Mouse (Mus musculus): ENCODE measurements at regions not wholly inside any gene's neighbourhood (a gene's known extent, or its start where the extent isn't known, plus 50 kb on each side); places are given as distances from the start of the nearest gene placed in this dataset.

DNA sequence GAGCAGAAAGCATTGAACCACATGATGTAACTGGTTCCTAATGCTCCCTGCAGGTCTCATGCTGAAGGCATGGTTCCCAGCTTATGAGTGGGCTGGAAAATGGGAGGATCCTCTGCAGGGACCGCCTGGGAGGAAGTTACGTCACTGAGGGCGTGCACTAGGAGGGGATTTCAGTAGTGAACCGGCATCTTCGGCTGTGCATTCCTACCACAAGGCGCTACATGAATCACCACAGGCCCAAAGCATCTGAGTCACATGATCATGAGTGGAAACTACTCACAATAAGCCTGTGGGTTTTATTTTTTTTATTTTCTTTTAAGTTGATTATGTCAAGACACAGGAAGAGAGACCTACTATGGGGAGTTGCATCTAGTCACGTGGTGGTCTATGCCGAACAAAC, 68.2 kb upstream of the Kcnj15 start:
- TF ChIP-seq USF1 (IDR thresholded peaks at IDR 0.05; ENCODE audit: low read depth, low read length) (peak; percentile 79), MAFK (IDR thresholded peaks at IDR 0.05; ENCODE audit: insufficient replicate concordance, low read length) (no peak), SMC3 (IDR thresholded peaks at IDR 0.05; ENCODE audit: low read depth, low read length) (no peak; the same call in 1 of the 2 replicates), EP300 (IDR thresholded peaks at IDR 0.05; ENCODE audit: low read length) (peak; percentile 26; the same call in 1 of the 2 replicates), MEF2A (IDR thresholded peaks at IDR 0.05; ENCODE audit: borderline replicate concordance, low read depth, low read length) (0 out of 2 replicates have a peak, but pooled peaks have one; percentile 26), RAD21 (IDR thresholded peaks at IDR 0.05; ENCODE audit: low read depth, low read length) (no peak), POLR2A (IDR thresholded peaks at IDR 0.05; ENCODE audit: low read depth, low read length) (peak; percentile 73), POLR2AphosphoS2 (IDR thresholded peaks at IDR 0.05; ENCODE audit: low read depth, low read length) (no peak), NELFE (IDR thresholded peaks at IDR 0.05; ENCODE audit: low read depth, low read length) (peak; percentile 36; the same call in 1 of the 2 replicates), ETS1 (conservative IDR thresholded peaks at IDR 0.05; ENCODE audit: low read depth, low read length) (no peak), USF2 (conservative IDR thresholded peaks at IDR 0.05; ENCODE audit: low read depth, low read length) (peak; percentile 81), UBTF (IDR thresholded peaks at IDR 0.05; ENCODE audit: low read depth, low read length) (no peak), TCF12 (IDR thresholded peaks at IDR 0.05; ENCODE audit: low read depth, low read length) (peak; percentile 59; the same call in 1 of the 2 replicates), MAX (IDR thresholded peaks at IDR 0.05; ENCODE audit: low read length) (peak; percentile 77), NRF1 (IDR thresholded peaks at IDR 0.05; ENCODE audit: low read depth, low read length) (no peak), BHLHE40 (IDR thresholded peaks at IDR 0.05; ENCODE audit: low read depth, low read length) (peak; percentile 84), PAX5 (IDR thresholded peaks at IDR 0.05; ENCODE audit: low read length) (no peak), IRF4 (IDR thresholded peaks at IDR 0.05; ENCODE audit: low read depth, low read length) (peak; percentile 50; the same call in 1 of the 2 replicates), ZKSCAN1 (IDR thresholded peaks at IDR 0.05; ENCODE audit: borderline replicate concordance, low read depth, low read length) (0 out of 2 replicates have a peak, but pooled peaks have one; percentile 6), HCFC1 (IDR thresholded peaks at IDR 0.05; ENCODE audit: low read depth, low read length) (0 out of 2 replicates have a peak, but pooled peaks have one; percentile 24), TBP (conservative IDR thresholded peaks at IDR 0.05; ENCODE audit: low read depth, low read length) (peak; percentile 79), KAT2A (IDR thresholded peaks at IDR 0.05; ENCODE audit: insufficient replicate concordance, low read length) (no peak), SIN3A (IDR thresholded peaks at IDR 0.05; ENCODE audit: low read length) (no peak; the same call in 1 of the 2 replicates), MAZ (IDR thresholded peaks at IDR 0.05; ENCODE audit: low read depth, low read length) (no peak), ZC3H11A (IDR thresholded peaks at IDR 0.05; ENCODE audit: low read depth, low read length) (no peak), JUN (IDR thresholded peaks at IDR 0.05; ENCODE audit: insufficient read depth, low read depth, low read length) (peak; percentile 57; the same call in 1 of the 2 replicates), CHD1 (IDR thresholded peaks at IDR 0.05; ENCODE audit: low read depth, low read length) (no peak), MYC (IDR thresholded peaks at IDR 0.05; ENCODE audit: low read depth, low read length) (peak; percentile 76; the same call in 1 of the 2 replicates), RCOR1 (conservative IDR thresholded peaks at IDR 0.05; ENCODE audit: low read depth, low read length) (0 out of 2 replicates have a peak, but pooled peaks have one; percentile 36), CHD2 (IDR thresholded peaks at IDR 0.05; ENCODE audit: low read length) (no peak), GABPA (IDR thresholded peaks at IDR 0.05; ENCODE audit: insufficient replicate concordance, low read depth, low read length) (no peak), CTCF (conservative IDR thresholded peaks at IDR 0.05 in 1 of 2, IDR thresholded peaks at IDR 0.05 in 1 of 2; ENCODE audit: low read depth in 2 of 2, low read length in 2 of 2) (no peak), E2F4 (IDR thresholded peaks at IDR 0.05; ENCODE audit: insufficient replicate concordance, low read depth, low read length) (no peak), ZNF384 (IDR thresholded peaks at IDR 0.05; ENCODE audit: low read depth, low read length) (0 out of 2 replicates have a peak, but pooled peaks have one; percentile 16), ZMIZ1 (IDR thresholded peaks at IDR 0.05; ENCODE audit: low read depth, low read length) (no peak), ELF1 (IDR thresholded peaks at IDR 0.05; ENCODE audit: low read depth, low read length) (no peak), MXI1 (IDR thresholded peaks at IDR 0.05; ENCODE audit: low read depth, low read length) (peak; percentile 45), JUND (conservative IDR thresholded peaks at IDR 0.05; ENCODE audit: low read depth, low read length) (peak; percentile 50)
- no peaks in the 10 kb centered on the region for H3K9me3 ChIP-seq (replicated peaks; ENCODE audit: low read length)
- peaks cover 11 to 15% of the 10 kb centered on the region in 2 experiments for H3K4me1 ChIP-seq (ENCODE audit: control insufficient read depth in 1 of 2, insufficient read depth in 2 of 2)
- in situ Hi-C loops (cut with MboI; ENCODE audit: low pct_ligation_motif_present, low pct_unique_long_range_greater_than_20kb, low sequenced_read_pairs) (loop anchor here (25.0 kb wide), 1 partner anchor 398 kb away; the partner anchor contains the start of gene Erg), dilution Hi-C loops (cut with MboI; ENCODE audit: extremely low pct_ligation_motif_present, extremely low pct_unique_long_range_greater_than_20kb, low sequenced_read_pairs) (no loop called here)
- no peaks in the 10 kb centered on the region for H3K36me3 ChIP-seq (replicated peaks in 1 of 2; ENCODE audit: control insufficient read depth in 1 of 2, insufficient read depth in 1 of 2, low read length in 1 of 2)
- peak; percentile 78 for DNase-seq (ENCODE audit: extremely low read depth)
- H3K27me3 ChIP-seq (replicated peaks), result peaks cover 4% of the 10 kb centered on the region
- H3K27ac ChIP-seq (ENCODE audit: insufficient read depth, low read depth), result 0 out of 2 replicates have a peak overlapping the region, but pooled peaks have one; percentile 10
- H3K79me2 ChIP-seq (replicated peaks; ENCODE audit: control insufficient read depth, extremely low read depth, insufficient read depth, poor library complexity, severe bottlenecking), result no peaks in the 10 kb centered on the region
- H3K9ac ChIP-seq (ENCODE audit: insufficient read depth, low read depth), result peak overlapping the region; percentile 17
- no peak overlapping the region for H3K4me3 ChIP-seq (replicated peaks in 1 of 3; ENCODE audit: low read depth in 2 of 3, low read length in 2 of 3, poor library complexity in 1 of 3)
- H3K4me2 ChIP-seq (ENCODE audit: insufficient read depth, low read depth, poor library complexity, severe bottlenecking), result 0 out of 2 replicates have a peak overlapping the region, but pooled peaks have one; percentile 19
